Mouse (Mus musculus): ENCODE measurements around the gene Qtrt2. TPM values are rescaled to one million over a fixed set of nuclear protein-coding genes. Genes with fewer than 3 reads are reported as not detected.

Qtrt2 gene
- polyA plus RNA-seq, 1 experiment, result 4.8 TPM

DNA sequence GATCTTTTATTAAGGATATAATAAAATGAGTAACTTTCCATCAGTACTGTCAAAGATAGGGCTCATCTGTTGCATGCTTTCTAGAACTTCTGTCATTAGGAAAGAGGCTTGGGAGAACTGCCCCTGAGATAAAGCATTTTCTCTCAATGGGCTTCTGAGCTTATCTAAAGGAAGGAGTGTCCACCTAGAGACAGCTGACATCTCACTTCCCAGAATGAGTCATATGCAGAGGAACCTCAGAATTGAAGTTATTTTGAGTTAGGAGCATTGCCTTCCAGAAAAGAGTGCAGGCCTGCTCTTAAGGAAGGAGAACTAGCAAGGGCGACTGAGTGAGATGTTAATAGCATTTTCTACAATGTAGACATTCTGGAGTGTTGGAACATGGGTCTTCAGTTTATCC, 85.4 kb downstream of the Qtrt2 start:
- no peaks in the 10 kb centered on the region for H3K27me3 ChIP-seq (ENCODE audit: control insufficient read depth, insufficient read depth, low read length)
- H3K27ac ChIP-seq (ENCODE audit: insufficient read depth, low read depth, low read length), result no peak overlapping the region
- H3K4me1 ChIP-seq (ENCODE audit: control insufficient read depth, insufficient read depth, insufficient read length, low read length), result no peaks in the 10 kb centered on the region
- no peak overlapping the region for H3K4me3 ChIP-seq (ENCODE audit: low read depth, low read length)
- no peaks in the 10 kb centered on the region for H3K36me3 ChIP-seq (ENCODE audit: control insufficient read depth, insufficient read depth, low read length)
- WGBS, result 82% methylated on average over 1 of the region's 1 CpGs
- TF ChIP-seq CTCF (IDR thresholded peaks at IDR 0.05; ENCODE audit: extremely low read depth, insufficient read length, insufficient replicate concordance, low read depth, low read length) (no peak), POLR2A (IDR thresholded peaks at IDR 0.05; ENCODE audit: low read depth, low read length) (no peak)

DNA sequence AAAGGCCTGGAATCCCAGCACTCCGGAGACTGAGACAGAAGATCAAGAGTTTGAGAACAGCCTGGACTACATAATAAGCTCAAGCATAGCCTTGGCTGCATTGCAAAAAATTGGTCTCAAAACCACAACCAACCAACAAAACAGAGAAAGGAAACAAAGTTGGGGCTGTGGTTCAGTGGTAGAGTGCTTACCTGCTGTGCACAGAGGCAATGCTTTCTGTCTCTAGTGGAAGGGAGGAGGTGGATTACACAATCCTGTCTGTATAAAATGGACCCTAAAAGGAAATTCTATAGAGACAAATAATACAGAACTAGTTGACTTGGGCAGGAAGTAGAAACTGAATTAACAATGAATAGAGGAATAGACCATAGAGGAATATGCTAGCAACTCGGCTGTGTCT, 94.7 kb downstream of the Qtrt2 start:
- H3K4me3 ChIP-seq (ENCODE audit: low read depth, low read length), result no peak overlapping the region
- no peak for TF ChIP-seq CTCF (IDR thresholded peaks at IDR 0.05; ENCODE audit: extremely low read depth, insufficient read length, insufficient replicate concordance, low read depth, low read length)
- TF ChIP-seq POLR2A (IDR thresholded peaks at IDR 0.05; ENCODE audit: low read depth, low read length), result no peak
- H3K4me1 ChIP-seq (ENCODE audit: control insufficient read depth, insufficient read depth, insufficient read length, low read length), result no peaks in the 10 kb centered on the region
- H3K27ac ChIP-seq (ENCODE audit: insufficient read depth, low read depth, low read length), result no peak overlapping the region
- H3K36me3 ChIP-seq (ENCODE audit: control insufficient read depth, insufficient read depth, low read length), result no peaks in the 10 kb centered on the region
- WGBS, result 87% methylated on average over 2 of the region's 2 CpGs
- no peaks in the 10 kb centered on the region for H3K27me3 ChIP-seq (ENCODE audit: control insufficient read depth, insufficient read depth, low read length)

DNA sequence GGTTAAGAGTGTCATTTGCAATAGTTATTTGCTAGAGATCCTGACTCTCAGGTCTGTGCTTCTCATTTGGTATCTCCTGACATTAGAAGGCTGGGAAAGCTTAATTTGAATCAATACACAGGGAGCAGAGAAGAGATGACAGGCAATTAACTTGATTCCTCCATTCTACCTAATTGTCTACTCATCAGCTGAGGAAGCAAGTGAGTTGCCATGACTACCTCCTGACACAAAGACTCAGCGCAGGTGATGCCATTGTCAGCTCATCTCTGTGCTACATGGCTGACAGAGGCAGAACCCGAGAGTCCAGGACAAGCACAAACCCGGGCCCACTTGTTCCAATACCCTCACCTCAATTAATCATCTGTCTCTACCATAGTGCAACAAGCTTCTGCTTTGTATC, 99.1 kb downstream of the Qtrt2 start:
- Histone ChIP-seq H3K4me1 (ENCODE audit: control insufficient read depth, insufficient read depth, insufficient read length, low read length) (no peaks in the 10 kb centered on the region), H3K36me3 (ENCODE audit: control insufficient read depth, insufficient read depth, low read length) (no peaks in the 10 kb centered on the region), H3K27ac (ENCODE audit: insufficient read depth, low read depth, low read length) (no peak overlapping the region), H3K4me3 (ENCODE audit: low read depth, low read length) (no peak overlapping the region), H3K27me3 (ENCODE audit: control insufficient read depth, insufficient read depth, low read length) (no peaks in the 10 kb centered on the region)
- WGBS, result 83% methylated on average over 3 of the region's 3 CpGs
- TF ChIP-seq POLR2A (IDR thresholded peaks at IDR 0.05; ENCODE audit: low read depth, low read length), result no peak
- TF ChIP-seq CTCF (IDR thresholded peaks at IDR 0.05; ENCODE audit: extremely low read depth, insufficient read length, insufficient replicate concordance, low read depth, low read length), result no peak

DNA sequence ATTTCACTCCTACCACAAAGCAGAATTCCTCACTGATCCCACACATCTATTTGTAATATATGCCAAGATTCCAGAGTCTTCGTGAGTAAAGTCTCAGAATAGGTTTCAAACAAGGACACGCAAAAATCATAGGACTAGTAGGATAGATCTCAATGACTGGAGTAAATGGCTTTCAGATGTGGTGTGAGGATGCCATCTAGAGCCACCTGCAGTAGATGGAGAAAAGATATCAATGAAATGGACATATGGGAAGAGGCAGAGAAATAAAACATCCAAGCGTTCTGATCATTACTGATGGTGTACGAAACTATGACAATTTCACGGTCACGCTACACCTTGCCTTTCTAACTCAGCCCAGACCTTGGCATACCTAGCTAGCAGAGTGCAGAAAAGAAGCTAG, 108.2 kb downstream of the Qtrt2 start:
- 94% methylated on average over 6 of the region's 6 CpGs for WGBS
- H3K27me3 ChIP-seq (ENCODE audit: control insufficient read depth, insufficient read depth, low read length), result no peaks in the 10 kb centered on the region
- no peak overlapping the region for H3K4me3 ChIP-seq (ENCODE audit: low read depth, low read length)
- H3K27ac ChIP-seq (ENCODE audit: insufficient read depth, low read depth, low read length), result no peak overlapping the region
- no peak for TF ChIP-seq POLR2A (IDR thresholded peaks at IDR 0.05; ENCODE audit: low read depth, low read length)
- TF ChIP-seq CTCF (IDR thresholded peaks at IDR 0.05; ENCODE audit: extremely low read depth, insufficient read length, insufficient replicate concordance, low read depth, low read length), result no peak
- 0 out of 2 replicates have a peak, but pooled peaks cover 2% of the 10 kb centered on the region for H3K4me1 ChIP-seq (ENCODE audit: control insufficient read depth, insufficient read depth, insufficient read length, low read length)
- H3K36me3 ChIP-seq (ENCODE audit: control insufficient read depth, insufficient read depth, low read length), result no peaks in the 10 kb centered on the region

DNA sequence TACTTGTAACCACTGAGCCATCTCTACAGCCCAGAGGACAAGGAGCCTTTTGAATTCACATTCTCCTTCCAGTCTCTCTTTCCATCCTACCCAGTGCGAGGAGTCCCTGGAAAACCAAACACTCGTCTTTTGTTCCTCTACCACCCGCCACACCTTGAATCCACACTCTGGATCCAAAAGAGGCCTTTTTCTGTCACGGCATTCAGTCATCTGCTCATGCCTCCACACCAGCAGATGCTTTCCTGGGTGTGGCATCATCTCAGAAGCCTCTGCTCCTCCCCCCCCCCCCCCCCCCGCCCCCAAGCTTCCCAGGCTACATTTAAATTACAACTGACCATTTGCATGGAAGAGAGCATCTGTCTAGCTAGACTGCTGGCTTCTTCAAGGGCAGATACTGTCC, 110.3 kb downstream of the Qtrt2 start:
- TF ChIP-seq CTCF (IDR thresholded peaks at IDR 0.05; ENCODE audit: extremely low read depth, insufficient read length, insufficient replicate concordance, low read depth, low read length) (no peak), POLR2A (IDR thresholded peaks at IDR 0.05; ENCODE audit: low read depth, low read length) (no peak)
- no peak overlapping the region for H3K4me3 ChIP-seq (ENCODE audit: low read depth, low read length)
- 0 out of 2 replicates have a peak, but pooled peaks cover 2% of the 10 kb centered on the region for H3K4me1 ChIP-seq (ENCODE audit: control insufficient read depth, insufficient read depth, insufficient read length, low read length)
- WGBS, result 66% methylated on average over 5 of the region's 5 CpGs
- H3K27ac ChIP-seq (ENCODE audit: insufficient read depth, low read depth, low read length), result no peak overlapping the region
- H3K27me3 ChIP-seq (ENCODE audit: control insufficient read depth, insufficient read depth, low read length), result no peaks in the 10 kb centered on the region
- H3K36me3 ChIP-seq (ENCODE audit: control insufficient read depth, insufficient read depth, low read length), result no peaks in the 10 kb centered on the region

DNA sequence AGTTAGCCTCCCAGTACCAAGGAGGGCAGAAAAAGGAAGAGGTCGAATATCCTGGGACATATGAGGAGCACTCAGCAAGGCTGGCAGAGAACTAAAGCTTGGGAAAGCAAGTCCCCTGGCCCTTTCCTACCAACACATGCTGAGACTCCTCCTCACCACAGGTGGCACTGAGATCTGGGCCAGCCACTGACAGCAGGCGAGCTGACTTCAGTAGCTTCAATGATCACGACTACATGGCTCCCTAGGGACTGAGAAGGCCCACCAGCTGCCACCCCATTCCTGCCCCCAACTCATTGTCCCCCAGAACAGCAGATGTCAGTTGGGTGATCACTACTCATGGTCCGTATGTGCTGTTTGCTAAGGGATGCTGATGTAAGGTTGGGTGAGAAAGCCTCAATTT, 112.0 kb downstream of the Qtrt2 start:
- Histone ChIP-seq H3K4me3 (ENCODE audit: low read depth, low read length) (no peak overlapping the region), H3K27me3 (ENCODE audit: control insufficient read depth, insufficient read depth, low read length) (no peaks in the 10 kb centered on the region), H3K27ac (ENCODE audit: insufficient read depth, low read depth, low read length) (no peak overlapping the region), H3K4me1 (ENCODE audit: control insufficient read depth, insufficient read depth, insufficient read length, low read length) (0 out of 2 replicates have a peak, but pooled peaks cover 2% of the 10 kb centered on the region), H3K36me3 (ENCODE audit: control insufficient read depth, insufficient read depth, low read length) (no peaks in the 10 kb centered on the region)
- TF ChIP-seq POLR2A (IDR thresholded peaks at IDR 0.05; ENCODE audit: low read depth, low read length), result no peak
- TF ChIP-seq CTCF (IDR thresholded peaks at IDR 0.05; ENCODE audit: extremely low read depth, insufficient read length, insufficient replicate concordance, low read depth, low read length), result no peak
- WGBS, result 74% methylated on average over 4 of the region's 4 CpGs

Other genes starting within 250 kb of the Qtrt2 start
- 0.20 and 0.25 TPM in 2 replicates for gene Drd3, start 172.8 kb downstream of the Qtrt2 start, polyA plus RNA-seq (2012; rRNA removed)
- 0.43 and 0.76 TPM in 2 replicates for gene Ccdc191, start 37.0 kb downstream of the Qtrt2 start, polyA plus RNA-seq (2012; rRNA removed)
- gene Zdhhc23, start 53.0 kb upstream of the Qtrt2 start, polyA plus RNA-seq (2012; rRNA removed), result 2.2 and 3.4 TPM in 2 replicates
- gene Gramd1c, start 136.5 kb upstream of the Qtrt2 start, polyA plus RNA-seq (2012; rRNA removed), result 0.61 and 1.3 TPM in 2 replicates
- 3.0 and 5.9 TPM in 2 replicates for gene Atp6v1a, start 212.9 kb upstream of the Qtrt2 start, polyA plus RNA-seq (2012; rRNA removed)
- gene Naa50, start 213.0 kb upstream of the Qtrt2 start, polyA plus RNA-seq (2012; rRNA removed), result 4.0 and 7.7 TPM in 2 replicates
- gene Usf3, start 246.4 kb upstream of the Qtrt2 start, polyA plus RNA-seq (2012; rRNA removed), result 3.4 and 6.7 TPM in 2 replicates